Mouse (Mus musculus) frontal cortex, adult 2 months (tissue): ENCODE measurements around the gene Txndc5. TPM values are rescaled to one million over a fixed set of nuclear protein-coding genes. Genes with fewer than 3 reads are reported as not detected.

Experiments
- DNase-seq, 2 experiments: peaks; one replicate each; pipeline ENCODE4 v3.0.0; 2022; ENCODE audit warnings: low spot score in 1 of 2; ENCODE audit errors: extremely low spot score in 1 of 2
- polyA plus RNA-seq: library from polyadenylated mRNA; depleted of rRNA; stranded (reverse); fragments of >200 nt; gene quantifications from 2 replicates; pipeline ENCODE4 v1.2.3, GENCODE M21; 2012; rRNA removed

The Txndc5 gene
- polyA plus RNA-seq, 1 experiment, result 38.7 TPM

DNA sequence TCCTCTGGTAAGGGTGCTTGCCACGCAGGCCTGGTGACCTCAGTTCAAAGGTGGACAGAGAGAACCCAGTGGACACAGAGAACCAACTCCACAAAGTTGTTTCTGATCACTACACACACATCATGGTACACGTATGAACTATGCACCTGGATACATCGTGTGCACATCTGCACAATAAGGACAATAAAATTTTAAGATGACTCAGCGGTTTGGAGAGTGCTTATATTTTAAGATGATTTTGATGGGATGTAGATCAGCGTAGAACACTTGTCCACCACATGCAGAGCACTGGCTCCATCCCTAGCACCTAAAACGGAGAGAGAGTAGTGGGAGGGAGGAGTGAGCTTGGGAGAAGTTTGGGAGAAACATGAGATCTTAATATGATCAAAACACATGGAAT, 55.1 kb downstream of the Txndc5 start:
- no peak for DNase-seq

DNA sequence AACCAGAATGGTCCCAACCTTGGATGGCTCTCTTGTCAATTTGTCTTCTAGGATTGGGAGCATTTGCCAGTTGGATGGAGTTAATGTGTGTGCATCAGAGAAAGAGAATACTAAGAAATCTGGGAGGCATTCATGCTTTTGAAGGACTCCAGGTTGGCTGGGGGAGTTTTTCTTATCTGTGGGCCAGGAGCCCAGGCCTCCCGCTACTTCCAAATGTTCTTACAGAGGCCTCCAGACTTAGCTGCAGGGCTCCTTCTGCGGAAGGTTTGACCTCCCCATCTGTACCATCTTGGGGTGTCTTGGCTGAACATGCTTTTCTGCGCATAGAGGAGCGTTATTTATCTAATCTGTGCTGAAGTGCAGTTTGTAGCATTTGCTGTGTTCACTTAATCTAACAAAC, 56.0 kb downstream of the Txndc5 start:
- DNase-seq, result peak in 1 of 2 experiments; percentile 15

DNA sequence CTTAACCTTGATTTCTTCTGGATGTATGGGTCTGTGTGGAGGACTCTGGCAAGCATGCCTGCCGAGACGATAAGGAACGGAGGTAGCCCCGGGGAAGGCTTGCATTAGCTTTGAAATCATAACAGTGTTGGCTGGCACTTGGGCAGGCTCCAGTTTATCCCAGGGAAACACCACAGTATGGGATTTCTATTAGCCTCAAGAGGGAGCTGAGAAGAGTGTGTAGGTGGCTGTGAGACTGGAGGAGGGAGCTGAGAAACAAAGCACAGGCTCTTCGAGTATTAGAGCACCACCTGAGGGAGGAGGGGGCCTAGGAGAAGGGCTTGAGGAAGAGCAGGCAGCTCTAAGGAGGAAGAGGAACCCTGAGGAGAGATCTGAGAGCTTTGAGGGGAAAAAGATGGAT, 57.7 kb downstream of the Txndc5 start:
- DNase-seq, result peak in 1 of 2 experiments; percentile 19

DNA sequence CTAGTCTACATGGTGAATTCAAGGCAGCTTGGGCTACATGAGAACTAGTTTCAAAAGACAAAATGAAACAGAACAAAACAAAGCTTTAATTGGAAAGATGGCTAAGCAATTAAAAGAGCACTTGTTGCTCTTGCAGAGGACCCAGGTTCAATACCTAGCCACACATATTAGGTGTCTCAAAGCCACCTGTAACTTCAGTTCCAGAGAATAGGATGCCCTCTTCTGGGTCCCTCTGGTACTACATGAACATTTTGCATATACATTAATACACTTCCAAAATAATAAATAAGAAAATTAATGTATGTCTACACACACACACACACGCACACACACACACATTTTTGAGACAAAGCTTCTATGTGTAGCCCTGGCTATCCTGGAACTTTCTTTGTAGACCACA, 65.2 kb downstream of the Txndc5 start:
- no peak for DNase-seq

DNA sequence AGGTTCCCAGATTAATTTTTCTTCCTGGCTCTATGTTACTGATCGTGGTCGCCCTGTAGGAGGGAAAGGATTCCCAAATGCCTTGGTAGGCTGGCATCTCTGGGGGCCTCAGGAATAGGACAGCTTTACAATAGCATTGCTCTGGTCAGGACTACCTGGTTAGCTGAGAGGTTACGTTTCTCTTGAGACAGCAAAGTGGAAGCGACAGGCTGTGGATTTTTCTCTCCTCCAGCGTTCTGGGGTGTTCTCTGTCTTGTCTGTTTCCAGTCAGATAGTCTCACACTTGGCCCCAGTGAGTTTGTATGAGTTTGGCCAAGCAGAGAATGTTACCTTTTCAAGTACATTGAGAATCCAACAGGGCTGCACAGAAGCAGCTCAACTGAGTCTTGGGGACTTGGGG, 77.2 kb downstream of the Txndc5 start:
- DNase-seq, result no peak

Other genes with a start within 250 kb of the Txndc5 start
- gene Bmp6, start 183.7 kb downstream of the Txndc5 start, polyA plus RNA-seq, result 11.2 and 13.6 TPM in 2 replicates
- gene Bloc1s5, start 106.3 kb upstream of the Txndc5 start, polyA plus RNA-seq, result 8.4 and 9.0 TPM in 2 replicates
- gene Eef1e1, start 130.2 kb upstream of the Txndc5 start, polyA plus RNA-seq, result 17.7 and 21.3 TPM in 2 replicates